8 mouse cellular contexts compared by ENCODE assay signal in genomic region chr8:93662219-93662618, GRCm38 (mm10).
A peak's percentile ranks its signal among the peaks of the same experiment; 100 is the strongest.
DNase-seq lines count a peak whose midpoint lies in the region; ATAC-seq and TF ChIP-seq lines count a peak whose summit lies in the region.

No protein-coding gene starts in this region.

- no peak overlapping the region for H3K27ac ChIP-seq in lung, embryonic 15.5 days
- H3K27ac ChIP-seq in hindbrain, embryonic 14.5 days, result no peak overlapping the region
- H3K27ac ChIP-seq in limb, embryonic 13.5 days, result no peak overlapping the region
- no peak overlapping the region for H3K27ac ChIP-seq in stomach, embryonic 15.5 days
- H3K27ac ChIP-seq in gastrocnemius, adult 2 months, result no peak overlapping the region

- no peak for TF ChIP-seq CTCF in gastrocnemius, adult 2 months (IDR thresholded peaks at IDR 0.05)

- DNase-seq in lung, postnatal 25 days (ENCODE audit: low spot score), result no peak
- no peak for DNase-seq in hindbrain, embryonic 14.5 days (ENCODE audit: low spot score)
- no peak for DNase-seq in c-Kit-positive CD71-positive TER-119-positive erythroid progenitor cells, embryonic 14.5 days (ENCODE audit: low spot score)
- no peak for DNase-seq in gastrocnemius, adult 2 months
- DNase-seq in testis, postnatal 14 days (ENCODE audit: low spot score), result no peak

- no peaks in the 10 kb centered on the region for H3K9me3 ChIP-seq in lung, embryonic 15.5 days
- H3K9me3 ChIP-seq in hindbrain, embryonic 14.5 days (ENCODE audit: control insufficient read depth, low read length), result no peaks in the 10 kb centered on the region
- H3K9me3 ChIP-seq in limb, embryonic 13.5 days, result no peaks in the 10 kb centered on the region
- no peaks in the 10 kb centered on the region for H3K9me3 ChIP-seq in stomach, embryonic 15.5 days

- peaks cover 5% of the 10 kb centered on the region; the same call in 1 of the 2 replicates for H3K4me1 ChIP-seq in lung, embryonic 15.5 days
- H3K4me1 ChIP-seq in hindbrain, embryonic 14.5 days (replicated peaks; ENCODE audit: control insufficient read depth, insufficient read depth, low read length), result no peaks in the 10 kb centered on the region
- no peaks in the 10 kb centered on the region for H3K4me1 ChIP-seq in limb, embryonic 13.5 days
- H3K4me1 ChIP-seq in stomach, embryonic 15.5 days, result 0 out of 2 replicates have a peak, but pooled peaks cover 4% of the 10 kb centered on the region

- no peaks in the 10 kb centered on the region for H3K27me3 ChIP-seq in lung, embryonic 15.5 days
- H3K27me3 ChIP-seq in hindbrain, embryonic 14.5 days (ENCODE audit: control insufficient read depth, insufficient read depth, low read length), result no peaks in the 10 kb centered on the region
- no peaks in the 10 kb centered on the region for H3K27me3 ChIP-seq in limb, embryonic 13.5 days
- H3K27me3 ChIP-seq in stomach, embryonic 15.5 days (replicated peaks), result no peaks in the 10 kb centered on the region

- no peak overlapping the region for H3K4me3 ChIP-seq in lung, embryonic 15.5 days
- peak overlapping the region; percentile 23 for H3K4me3 ChIP-seq in hindbrain, embryonic 14.5 days (replicated peaks; ENCODE audit: low read length)
- H3K4me3 ChIP-seq in limb, embryonic 13.5 days, result peak overlapping the region; percentile 31
- no peak overlapping the region for H3K4me3 ChIP-seq in stomach, embryonic 15.5 days (replicated peaks)
- no peak overlapping the region for H3K4me3 ChIP-seq in gastrocnemius, adult 2 months

- intact Hi-C loops in gastrocnemius, adult 2 months (cut with DNase I), result loop anchor here (5.0 to 10.0 kb wide), 3 partner anchors 70 to 383 kb away; no protein-coding TSS in a partner anchor

- no peak overlapping the region for H3K9ac ChIP-seq in lung, embryonic 15.5 days
- H3K9ac ChIP-seq in hindbrain, embryonic 14.5 days, result no peak overlapping the region
- H3K9ac ChIP-seq in limb, embryonic 13.5 days, result no peak overlapping the region
- H3K9ac ChIP-seq in stomach, embryonic 15.5 days, result no peak overlapping the region

- no peaks in the 10 kb centered on the region for H3K36me3 ChIP-seq in lung, embryonic 15.5 days
- no peaks in the 10 kb centered on the region for H3K36me3 ChIP-seq in hindbrain, embryonic 14.5 days (replicated peaks; ENCODE audit: control insufficient read depth, insufficient read depth)
- H3K36me3 ChIP-seq in limb, embryonic 13.5 days, result no peaks in the 10 kb centered on the region
- no peaks in the 10 kb centered on the region for H3K36me3 ChIP-seq in stomach, embryonic 15.5 days

- WGBS in lung, embryonic 15.5 days, result 60% methylated on average over 5 of the region's 5 CpGs
- 81% methylated on average over 5 of the region's 5 CpGs for WGBS in hindbrain, embryonic 14.5 days
- WGBS in limb, embryonic 13.5 days, result 73% methylated on average over 5 of the region's 5 CpGs
- WGBS in stomach, embryonic 15.5 days, result 54% methylated on average over 5 of the region's 5 CpGs

- no peak for ATAC-seq in lung, embryonic 15.5 days (ENCODE audit: borderline replicate concordance, extremely low read depth, low FRiP score, low TSS enrichment)
- no peak for ATAC-seq in hindbrain, embryonic 14.5 days (ENCODE audit: low FRiP score)
- ATAC-seq in limb, embryonic 13.5 days (ENCODE audit: low FRiP score, low read depth), result no peak
- ATAC-seq in stomach, embryonic 15.5 days (ENCODE audit: insufficient read depth, low FRiP score, low read depth), result no peak

- H3K4me2 ChIP-seq in lung, embryonic 15.5 days, result peak overlapping the region; percentile 56
- H3K4me2 ChIP-seq in hindbrain, embryonic 14.5 days (replicated peaks), result peak overlapping the region; percentile 53
- H3K4me2 ChIP-seq in limb, embryonic 13.5 days (replicated peaks), result peak overlapping the region; percentile 63
- H3K4me2 ChIP-seq in stomach, embryonic 15.5 days, result peak overlapping the region; percentile 64

Comparison
In these comparisons a context has a peak if more than half of its experiments do, and no peak if none do; other contexts are left out.
1. H3K4me3 ChIP-seq: peak in hindbrain, embryonic 14.5 days (single experiment) and limb, embryonic 13.5 days (single experiment); none in lung, embryonic 15.5 days (single experiment), stomach, embryonic 15.5 days (single experiment) and gastrocnemius, adult 2 months (single experiment).
2. Peak in every context shown above with its lines, with median percentiles within 50 percentile points of each other: H3K4me2 ChIP-seq.